Mouse (Mus musculus) retina, postnatal 7 days (tissue): ENCODE data around the gene Lck.

ENCODE experiments used
- DNase-seq: peaks from one replicate; pipeline ENCODE4 v3.0.0-alpha.2; 2012; ENCODE audit warnings: low read depth, low spot score

Lck gene

DNA sequence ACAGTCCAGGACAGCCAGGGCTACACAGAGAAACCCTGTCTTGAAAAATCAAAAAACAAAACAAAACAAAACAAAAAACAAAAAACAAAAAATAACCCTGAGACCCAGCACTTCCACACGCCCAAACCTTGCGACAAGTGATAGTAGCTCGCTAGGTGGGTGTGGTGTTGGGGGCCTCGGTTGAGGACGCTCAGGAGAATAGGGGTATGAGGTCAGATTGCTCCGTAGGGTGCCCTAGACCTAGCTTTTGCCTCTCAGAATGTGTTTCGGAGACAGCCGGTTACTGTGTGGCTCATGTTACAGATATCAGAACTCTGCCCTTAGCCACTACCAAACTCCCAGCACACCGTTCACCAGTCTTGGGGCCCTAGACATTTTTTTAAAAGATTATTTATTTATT, 12.3 kb upstream of the Lck start:
- DNase-seq, result no peak

DNA sequence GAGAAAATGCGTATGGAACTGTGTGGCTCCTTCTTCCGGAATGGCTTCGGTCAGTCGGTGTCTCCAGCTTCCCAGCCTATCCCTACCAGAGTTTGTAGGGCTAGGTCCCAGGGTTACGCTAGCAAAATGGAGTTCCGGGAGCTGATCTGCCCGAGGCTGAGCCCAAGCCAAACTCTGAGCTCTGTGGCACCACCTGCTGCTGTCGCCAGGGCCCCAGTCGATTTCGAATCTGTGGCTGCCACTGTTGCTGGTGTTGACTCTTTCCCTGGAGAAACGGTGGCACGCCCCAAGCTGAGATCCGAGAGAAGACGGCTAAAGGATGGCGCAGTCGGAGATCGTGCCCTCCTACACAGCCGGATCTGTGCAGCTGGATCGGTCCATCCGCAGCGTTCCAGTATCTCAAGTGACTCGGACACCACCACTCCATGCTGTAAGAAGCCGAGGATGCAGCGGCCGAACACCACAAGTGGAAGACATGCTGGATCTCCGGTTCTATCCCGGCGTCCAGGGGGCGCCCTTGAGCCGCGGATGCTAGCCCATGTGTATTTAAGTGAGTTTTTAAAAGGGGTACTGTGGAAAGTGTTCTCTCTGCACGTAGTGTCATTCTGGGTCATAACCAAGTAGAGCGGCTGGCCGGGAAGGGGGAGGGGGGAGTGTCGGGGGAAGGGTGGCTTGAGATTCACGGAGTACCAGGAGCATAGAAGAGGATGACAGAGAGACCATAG, 11.6 kb upstream of the Lck start:
- peak; percentile 43 for DNase-seq

GRCm38 (mm10) chr4:129584370-129584769, 10.9 kb upstream of the Lck start:
- no peak for DNase-seq

- no peak for DNase-seq
Measured at GRCm38 (mm10) chr4:129582251-129582650, 8.8 kb upstream of the Lck start.

GRCm38 (mm10) chr4:129580347-129580746, 6.9 kb upstream of the Lck start:
- no peak for DNase-seq

DNA sequence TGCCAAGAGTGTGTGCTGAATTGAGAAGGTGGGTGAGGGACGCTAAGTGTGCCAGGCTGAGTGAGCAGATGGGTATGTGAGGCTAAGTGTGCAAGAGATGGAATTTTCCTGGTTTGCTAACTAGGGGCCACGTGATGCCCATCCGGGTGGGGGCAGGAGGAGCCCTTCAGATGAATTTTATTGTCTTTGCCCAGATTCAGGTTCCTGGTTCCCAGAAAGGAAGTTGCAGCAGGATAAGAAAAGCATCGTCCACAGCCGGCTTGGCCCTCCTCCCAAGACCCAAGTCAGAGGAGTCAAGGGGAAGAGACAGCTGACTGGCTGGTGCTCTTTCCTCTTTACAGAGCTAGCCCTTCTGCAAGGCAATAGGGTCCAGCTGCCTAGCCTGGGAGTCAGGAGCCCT, 5.0 kb upstream of the Lck start, which contains the start of gene Fam167b:
Fam167b (minus strand) TSS at position 84 of the 400 bp plus-strand sequence.
- no peak for DNase-seq

GRCm38 (mm10) chr4:129577688-129578087, 4.2 kb upstream of the Lck start:
- DNase-seq, result no peak

GRCm38 (mm10) chr4:129576863-129577491, 3.5 kb upstream of the Lck start:
- peak; percentile 49 for DNase-seq

- DNase-seq, result no peak
Measured at GRCm38 (mm10) chr4:129575171-129575844, 1.9 kb upstream of the Lck start.

DNA sequence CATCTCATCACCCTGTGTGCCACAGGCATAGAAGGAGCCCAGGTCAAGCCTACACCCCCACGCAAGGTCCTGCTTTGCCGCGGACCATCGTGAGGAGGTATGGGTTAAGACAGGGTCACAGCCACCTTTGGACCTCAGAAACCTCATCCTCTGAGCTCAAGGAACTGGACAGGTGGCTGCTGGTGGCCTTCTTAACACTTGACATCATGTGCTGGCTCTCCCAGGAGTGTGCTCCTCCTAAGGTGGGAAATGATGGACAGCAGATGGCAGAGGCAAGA, 409 bp downstream of the Lck start:
- DNase-seq, result no peak

DNA sequence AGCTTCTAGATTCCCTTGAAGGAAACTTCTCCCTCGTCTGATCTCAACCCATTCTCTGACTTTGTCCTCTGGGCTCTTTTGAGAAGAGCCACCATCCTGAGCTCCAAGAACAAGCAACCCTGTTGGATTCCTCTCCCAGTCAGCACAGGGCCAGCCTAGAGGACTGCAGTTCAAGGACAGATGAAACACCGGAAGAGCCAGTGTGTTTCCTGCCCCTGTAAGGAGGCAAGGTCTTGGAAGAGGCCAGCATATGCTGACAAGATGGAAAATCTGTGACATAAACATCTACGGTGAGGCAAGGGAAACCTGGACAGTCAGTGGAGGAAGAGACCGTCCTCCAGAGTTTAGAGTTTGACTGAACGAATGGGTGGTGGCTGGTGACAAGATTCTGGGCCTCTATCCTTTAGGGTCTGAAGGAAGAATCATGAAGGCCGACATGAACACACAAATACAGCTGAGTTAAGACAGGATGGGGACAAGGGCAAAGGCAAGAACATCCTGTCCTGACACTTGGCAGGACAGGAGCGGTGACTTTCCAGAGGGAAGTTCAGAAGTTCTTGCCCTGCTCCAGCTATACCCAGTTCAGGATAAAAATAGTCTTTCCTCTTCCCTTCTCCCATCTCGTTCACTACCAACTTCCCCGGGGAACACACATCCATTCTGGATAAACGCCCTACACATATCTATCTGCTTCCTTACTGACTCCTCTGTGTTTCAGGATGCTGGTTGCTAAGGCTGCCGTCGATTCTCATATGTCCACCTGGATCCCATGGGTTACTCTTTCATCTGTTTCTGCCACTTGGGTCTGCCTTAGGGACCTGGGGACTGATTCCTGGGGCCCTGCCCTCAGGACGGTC, 977 bp downstream of the Lck start:
- no peak for DNase-seq

DNA sequence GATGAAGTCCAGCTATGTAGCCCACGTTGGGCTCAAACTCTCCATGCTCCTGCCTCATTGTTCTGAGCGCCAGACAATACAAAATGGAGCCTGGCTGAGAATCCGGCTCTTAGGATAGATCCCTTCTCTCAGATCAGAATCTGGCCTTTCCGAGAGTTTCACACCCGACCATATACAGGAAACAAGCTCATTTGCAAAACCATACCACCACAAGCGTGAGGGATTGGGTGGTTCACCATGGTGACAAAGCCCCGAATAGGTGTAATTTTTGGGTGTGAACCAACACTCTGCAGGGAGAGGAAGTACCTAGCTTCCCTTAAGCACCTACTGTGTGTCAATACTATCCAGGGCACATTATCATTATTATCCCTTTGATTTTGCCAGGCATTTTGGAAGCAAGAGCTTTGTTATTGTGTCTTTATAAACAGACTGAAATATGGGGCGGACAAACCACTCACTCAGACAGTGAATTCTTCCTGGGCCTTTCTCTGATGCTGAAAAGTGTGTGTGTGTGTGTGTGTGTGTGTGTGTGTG, 1.8 kb downstream of the Lck start:
- no peak for DNase-seq

DNA sequence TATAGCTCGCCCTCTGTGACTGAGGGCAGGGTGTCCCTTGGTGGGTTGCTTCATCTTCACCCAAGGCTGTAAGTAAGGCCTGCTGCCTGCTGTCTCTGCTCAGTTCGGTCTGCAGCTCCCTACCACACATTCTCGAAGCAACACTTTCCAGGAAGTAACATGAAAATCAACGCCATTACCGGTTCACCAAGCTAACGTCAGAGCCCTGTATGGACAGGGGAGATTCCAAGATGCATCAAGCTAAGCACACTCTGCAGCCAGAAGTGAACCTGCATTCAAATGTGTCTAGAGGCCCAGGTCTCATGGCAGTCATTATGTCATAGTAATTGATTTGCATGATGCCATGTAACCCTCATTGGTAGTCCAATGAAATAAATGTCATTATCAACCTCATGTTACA, 3.4 kb downstream of the Lck start:
- DNase-seq, result no peak

GRCm38 (mm10) chr4:129568366-129568765, 5.1 kb downstream of the Lck start:
- no peak for DNase-seq

- no peak for DNase-seq
Measured at GRCm38 (mm10) chr4:129565139-129565538, 8.3 kb downstream of the Lck start.

GRCm38 (mm10) chr4:129563718-129564117, 9.7 kb downstream of the Lck start:
- DNase-seq, result no peak

GRCm38 (mm10) chr4:129561184-129561583, 12.3 kb downstream of the Lck start:
- DNase-seq, result no peak

- DNase-seq, result no peak
Measured at GRCm38 (mm10) chr4:129558321-129558955, 15.0 kb downstream of the Lck start.

DNA sequence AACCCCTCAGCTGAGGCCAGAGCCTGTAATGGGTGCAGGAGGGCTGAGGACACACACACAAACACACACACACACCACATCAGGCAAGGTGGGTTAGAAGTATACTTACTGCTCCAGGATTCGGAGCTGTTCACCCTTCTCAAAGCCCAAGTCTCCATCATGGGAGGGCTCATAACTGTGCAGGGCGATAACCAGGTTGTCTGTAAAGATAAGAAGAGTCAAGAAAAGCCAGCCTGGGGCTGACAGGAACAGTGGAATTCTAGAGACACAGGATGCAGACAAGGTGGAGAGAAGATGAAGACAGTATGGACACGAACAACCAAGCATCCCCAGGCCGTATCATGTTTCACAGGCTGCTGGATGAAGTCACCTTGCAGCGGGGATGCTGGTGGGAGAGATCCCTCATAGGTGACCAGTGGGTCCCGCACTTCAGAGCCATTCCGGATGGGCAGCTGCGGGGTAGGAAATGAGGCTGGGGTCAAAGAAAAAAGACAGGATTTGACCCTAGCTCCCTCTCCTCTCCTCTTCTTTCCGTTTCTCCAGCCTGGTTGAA, 16.1 kb downstream of the Lck start:
- no peak for DNase-seq

DNA sequence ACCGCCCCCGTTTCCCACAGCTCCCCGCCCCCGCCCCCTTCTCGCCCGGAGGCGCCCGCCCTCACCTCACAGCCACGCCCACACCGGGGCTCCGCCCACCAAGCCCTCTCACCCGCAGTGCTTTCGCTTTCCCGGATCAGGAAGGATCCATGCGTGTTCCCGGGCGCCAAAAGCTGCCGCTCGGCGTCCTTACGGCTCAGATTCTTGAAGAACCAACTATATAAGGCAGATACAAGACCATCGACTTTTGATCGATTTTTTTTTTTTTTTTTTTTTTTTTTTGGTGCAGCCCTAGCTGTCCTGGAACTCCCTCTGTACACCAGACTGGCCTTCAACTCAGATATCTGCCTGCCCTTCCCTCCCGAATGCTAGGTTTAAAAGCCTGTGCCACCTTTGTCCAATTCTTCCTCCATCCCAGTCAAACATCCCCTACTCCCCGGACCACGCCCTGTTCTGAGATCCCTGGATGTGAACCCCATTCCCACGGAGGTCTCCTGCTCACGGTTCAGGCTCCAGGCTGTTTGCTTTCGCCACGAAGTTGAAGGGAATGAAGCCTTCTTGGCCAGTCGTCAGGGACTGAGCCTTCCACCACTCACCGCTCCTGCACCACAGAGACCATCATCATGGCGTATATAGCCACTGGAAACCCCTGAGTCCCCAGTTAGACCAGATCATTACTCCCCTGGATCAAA, 16.8 kb downstream of the Lck start:
- peak; percentile 76 for DNase-seq
